Mouse (Mus musculus): Measurements from ENCODE around the gene Iqschfp. TPM values are rescaled to one million over a fixed set of nuclear protein-coding genes. Genes with fewer than 3 reads are reported as not detected.

Iqschfp gene
- polyA plus RNA-seq, 1 experiment from 2014 or later: not detected

DNA sequence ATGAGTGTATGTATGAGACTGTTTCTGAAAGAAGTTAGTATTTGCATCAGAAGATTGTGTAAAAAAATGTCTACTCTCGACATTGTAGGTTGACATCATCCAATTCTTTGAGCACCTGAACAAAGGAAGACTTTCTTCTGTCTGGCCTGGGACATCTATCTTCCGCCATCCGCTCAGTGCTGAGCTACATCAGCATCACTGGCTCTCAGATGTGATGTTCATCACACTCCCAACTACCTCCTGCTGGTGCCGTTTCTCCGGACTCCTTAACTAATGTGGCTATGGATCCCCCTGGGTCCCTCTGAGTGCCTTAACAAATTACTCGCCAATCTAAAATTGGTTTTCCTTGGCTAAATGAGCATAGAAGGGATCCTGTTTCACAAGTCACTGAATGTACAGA lies 772.3 kb downstream of the Iqschfp start:
- no peak for ATAC-seq (ENCODE audit: low FRiP score, low read depth)
- Histone ChIP-seq H3K4me2 (replicated peaks) (no peak overlapping the region), H3K4me3 (no peak overlapping the region), H3K27me3 (peaks cover 11% of the 10 kb centered on the region; the same call in 1 of the 2 replicates), H3K27ac (no peak overlapping the region), H3K36me3 (no peaks in the 10 kb centered on the region), H3K9me3 (no peaks in the 10 kb centered on the region), H3K4me1 (0 out of 2 replicates have a peak, but pooled peaks cover 3% of the 10 kb centered on the region), H3K9ac (no peak overlapping the region)
- 68% methylated on average over 6 of the region's 6 CpGs for WGBS

DNA sequence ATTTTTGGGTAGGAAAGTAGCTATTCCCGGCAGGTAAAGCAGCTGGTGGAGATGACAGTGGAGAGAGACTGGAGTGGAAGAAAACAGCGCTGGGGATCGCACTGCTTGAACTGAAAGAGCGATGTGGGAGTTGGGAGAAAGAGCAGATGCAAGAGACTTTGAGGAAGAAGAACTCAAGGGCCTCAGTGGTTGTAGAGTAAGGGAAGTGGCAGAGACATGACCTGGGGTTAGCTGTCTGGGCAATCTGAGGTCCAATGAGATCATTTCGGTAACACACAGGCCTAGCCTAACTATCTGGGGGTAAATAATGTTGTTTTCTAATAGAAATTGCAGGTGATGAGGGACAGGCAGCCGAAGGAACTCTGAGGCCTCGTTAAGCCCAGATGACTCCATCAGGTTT lies 774.3 kb downstream of the Iqschfp start:
- no peak for ATAC-seq (ENCODE audit: low FRiP score, low read depth)
- H3K27me3 ChIP-seq: peaks cover 11% of the 10 kb centered on the region; the same call in 1 of the 2 replicates
- no peaks in the 10 kb centered on the region for H3K9me3 ChIP-seq
- 84% methylated on average over 7 of the region's 7 CpGs for WGBS
- H3K27ac ChIP-seq: no peak overlapping the region
- no peak overlapping the region for H3K4me3 ChIP-seq
- 0 out of 2 replicates have a peak, but pooled peaks cover 3% of the 10 kb centered on the region for H3K4me1 ChIP-seq
- H3K36me3 ChIP-seq: no peaks in the 10 kb centered on the region
- no peak overlapping the region for H3K9ac ChIP-seq
- no peak overlapping the region for H3K4me2 ChIP-seq (replicated peaks)

DNA sequence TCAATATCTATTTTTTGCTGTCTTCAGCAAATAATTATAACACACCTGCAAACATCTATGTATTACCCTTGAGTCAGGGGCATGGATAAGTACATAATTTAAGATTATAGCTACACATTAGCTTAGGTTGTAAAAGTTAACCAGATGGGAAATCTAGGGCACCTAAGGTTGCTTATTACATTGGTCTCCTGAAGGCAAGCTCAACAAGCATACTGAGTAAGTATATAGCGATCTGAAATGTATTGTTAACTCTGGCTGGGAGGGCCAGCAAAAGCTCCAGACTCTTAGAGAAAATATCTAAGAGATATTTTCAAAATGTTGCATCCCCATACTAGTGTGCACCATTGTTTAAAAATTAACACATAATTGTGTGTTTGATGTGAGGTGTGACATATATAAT lies 775.8 kb downstream of the Iqschfp start:
- WGBS: 67% methylated on average over 1 of the region's 1 CpGs
- H3K9ac ChIP-seq: no peak overlapping the region
- H3K4me1 ChIP-seq: 0 out of 2 replicates have a peak, but pooled peaks cover 3% of the 10 kb centered on the region
- no peaks in the 10 kb centered on the region for H3K9me3 ChIP-seq
- no peaks in the 10 kb centered on the region for H3K36me3 ChIP-seq
- H3K4me2 ChIP-seq (replicated peaks): no peak overlapping the region
- H3K4me3 ChIP-seq: no peak overlapping the region
- H3K27ac ChIP-seq: no peak overlapping the region
- ATAC-seq (ENCODE audit: low FRiP score, low read depth): no peak
- H3K27me3 ChIP-seq: peaks cover 8% of the 10 kb centered on the region; the same call in 1 of the 2 replicates

DNA sequence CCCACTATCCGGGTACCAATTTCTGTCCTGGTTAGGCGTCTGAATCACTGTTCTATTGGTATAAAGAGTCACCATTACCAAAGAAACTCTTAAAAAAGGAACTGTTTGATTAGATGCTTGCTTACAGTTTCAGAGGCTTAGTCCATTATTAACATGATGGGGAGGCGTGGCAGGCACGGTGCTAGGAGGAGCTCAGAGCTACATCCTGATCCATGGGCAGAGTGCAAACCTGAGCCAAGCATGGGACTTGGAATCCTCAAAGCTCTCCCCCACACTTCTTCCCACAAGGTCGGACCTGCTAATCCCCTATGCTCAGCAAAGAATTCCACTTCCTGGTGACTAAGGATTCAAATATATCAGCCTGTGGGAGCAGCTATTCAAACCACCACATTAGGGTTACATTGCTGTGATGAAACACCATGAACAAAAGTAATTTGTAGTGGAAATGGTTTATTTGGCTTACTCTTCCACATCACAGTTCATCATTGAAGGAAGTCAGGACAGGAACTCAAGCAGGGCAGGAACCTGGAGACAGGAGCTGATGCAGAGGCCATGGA lies 777.5 kb downstream of the Iqschfp start:
- H3K4me3 ChIP-seq: no peak overlapping the region
- no peak overlapping the region for H3K27ac ChIP-seq
- peaks cover 8% of the 10 kb centered on the region; the same call in 1 of the 2 replicates for H3K27me3 ChIP-seq
- no peak overlapping the region for H3K4me2 ChIP-seq (replicated peaks)
- no peak for ATAC-seq (ENCODE audit: low FRiP score, low read depth)
- H3K9me3 ChIP-seq: no peaks in the 10 kb centered on the region
- H3K36me3 ChIP-seq: no peaks in the 10 kb centered on the region
- 0 out of 2 replicates have a peak, but pooled peaks cover 3% of the 10 kb centered on the region for H3K4me1 ChIP-seq
- WGBS: 78% methylated on average over 5 of the region's 5 CpGs
- H3K9ac ChIP-seq: no peak overlapping the region

GRCm38 (mm10) chr3:68674721-68675120 lies 782.7 kb downstream of the Iqschfp start:
- no peak overlapping the region for H3K4me3 ChIP-seq
- H3K4me2 ChIP-seq (replicated peaks): no peak overlapping the region
- H3K9me3 ChIP-seq: no peaks in the 10 kb centered on the region
- no peak overlapping the region for H3K27ac ChIP-seq
- H3K27me3 ChIP-seq: no peaks in the 10 kb centered on the region
- no peaks in the 10 kb centered on the region for H3K36me3 ChIP-seq
- H3K9ac ChIP-seq: no peak overlapping the region
- no peak for ATAC-seq (ENCODE audit: low FRiP score, low read depth)
- 59% methylated on average over 2 of the region's 2 CpGs for WGBS
- no peaks in the 10 kb centered on the region; the same call in 1 of the 2 replicates for H3K4me1 ChIP-seq

- no peaks in the 10 kb centered on the region for H3K9me3 ChIP-seq
- ATAC-seq (ENCODE audit: low FRiP score, low read depth): no peak
- H3K4me3 ChIP-seq: no peak overlapping the region
- H3K4me1 ChIP-seq: no peaks in the 10 kb centered on the region; the same call in 1 of the 2 replicates
- H3K27ac ChIP-seq: no peak overlapping the region
- no peak overlapping the region for H3K4me2 ChIP-seq (replicated peaks)
- H3K36me3 ChIP-seq: no peaks in the 10 kb centered on the region
- H3K9ac ChIP-seq: no peak overlapping the region
- H3K27me3 ChIP-seq: no peaks in the 10 kb centered on the region
- WGBS: 87% methylated on average over 12 of the region's 12 CpGs
Observed at GRCm38 (mm10) chr3:68675216-68675835, 783.3 kb downstream of the Iqschfp start.

Other genes with a start within 250 kb of the Iqschfp start
- 0.11 and 0.18 TPM in 2 replicates for gene Iqcj, start within 50 bp of the Iqschfp start, polyA plus RNA-seq (2015; fragmentation: Nextera tagmentation; extraction: Ambion mirVana)
- 20.9 and 21.4 TPM in 2 replicates for gene Schip1, start 172.6 kb downstream of the Iqschfp start, polyA plus RNA-seq (2015; fragmentation: Nextera tagmentation; extraction: Ambion mirVana)